Mouse (Mus musculus): Measurements from ENCODE around the gene Rnps1. TPM values are rescaled to one million over a fixed set of nuclear protein-coding genes. Genes with fewer than 3 reads are reported as not detected.
A peak's percentile ranks its signal among the peaks of the same experiment; 100 is the strongest.
"Not testable (repeated sequence)": the region's sequence is repeated elsewhere in the genome, so short reads cannot be mapped to it uniquely, and the experiment has no call there.

The Rnps1 gene
- 100 to 1,000 TPM; 130 to 135 TPM for total RNA-seq (2021)

DNA sequence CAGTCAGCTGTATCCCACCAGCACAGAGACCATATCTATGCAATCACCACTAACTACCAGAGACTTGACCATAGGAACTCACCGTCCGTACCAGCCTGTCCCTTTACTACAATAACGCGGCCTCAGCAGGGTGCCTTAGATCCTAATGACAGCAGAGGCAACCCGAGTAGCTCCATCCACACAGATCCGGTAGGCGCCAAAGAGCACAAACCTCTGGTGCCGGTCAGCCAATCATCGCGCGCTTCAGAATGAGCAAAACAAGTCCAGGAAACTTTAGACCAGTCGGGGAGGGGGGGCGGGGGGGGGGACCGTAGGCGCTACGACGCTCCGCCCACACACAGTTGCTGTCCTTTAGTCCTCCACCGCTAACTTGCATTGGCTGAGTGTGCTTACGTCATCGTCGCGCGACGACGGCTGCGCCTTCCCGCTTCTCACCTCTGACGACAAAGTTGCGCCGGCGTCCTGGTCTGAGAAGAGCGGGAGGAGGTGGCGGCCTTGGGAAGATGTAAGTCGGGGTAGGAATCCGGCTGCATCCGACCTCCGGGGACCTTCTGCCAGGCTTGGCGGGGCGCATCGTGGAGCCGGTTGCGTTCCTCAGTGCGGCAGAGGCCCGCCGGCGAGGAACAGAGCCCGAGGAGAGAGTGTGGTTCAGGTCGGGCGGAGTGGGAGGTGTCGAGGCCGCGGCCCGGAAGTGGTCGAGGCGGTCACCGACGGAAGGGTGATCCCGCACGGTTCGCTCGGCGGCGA lies at the start of gene Rnps1:
Gene Rnps1, plus strand, starts transcription at position 336 of the 747 bp plus-strand sequence.
- DNase-seq: peak; percentile 94

DNA sequence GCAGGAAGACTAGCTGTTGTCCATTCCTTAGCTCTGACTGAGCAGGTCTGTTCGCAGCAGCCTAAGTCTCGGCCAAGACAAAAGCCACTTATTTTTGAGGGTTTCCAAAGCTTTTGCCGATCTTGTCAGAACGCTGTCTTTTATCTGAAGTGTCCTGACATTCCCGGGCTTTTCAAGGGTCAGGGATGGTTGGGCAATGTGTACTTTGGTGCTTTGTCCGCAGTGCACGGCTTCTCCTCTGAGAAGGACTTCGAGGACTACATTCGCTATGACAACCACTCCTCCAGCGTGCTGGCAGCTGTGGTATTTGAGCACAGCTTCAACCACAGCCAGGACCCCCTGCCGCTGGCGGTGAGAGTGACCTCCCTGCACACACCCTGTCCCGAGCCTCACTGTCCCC lies 48.5 kb upstream of the Rnps1 start:
- DNase-seq: no peak

DNA sequence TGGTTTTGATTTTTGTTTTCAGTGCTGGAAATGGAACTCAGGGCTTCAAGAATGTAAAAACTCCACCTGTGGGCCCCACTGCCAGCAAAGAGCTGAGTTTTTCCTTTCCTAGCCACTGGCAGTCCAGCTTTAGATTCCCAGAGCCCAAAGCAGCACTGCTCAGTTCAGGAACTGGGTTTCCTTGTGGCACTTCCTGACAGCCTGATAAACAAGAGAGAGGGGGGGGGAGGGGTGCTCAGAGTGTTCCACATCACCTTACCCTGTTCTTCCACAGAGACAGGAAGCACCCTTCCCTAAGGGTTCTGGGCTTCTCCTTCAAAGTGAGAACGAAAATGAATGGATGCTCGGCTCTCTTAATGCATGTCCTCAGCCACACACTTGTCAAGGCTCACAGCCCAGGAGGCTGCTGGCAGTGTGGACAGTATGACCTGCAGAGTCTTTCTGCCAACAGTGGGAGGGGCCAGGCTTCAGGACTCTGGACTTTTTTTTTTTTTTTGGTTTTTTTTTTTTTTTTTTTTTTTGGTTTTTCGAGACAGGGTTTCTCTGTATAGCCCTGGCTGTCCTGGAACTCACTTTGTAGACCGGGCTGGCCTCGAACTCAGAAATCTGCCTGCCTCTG lies 39.2 kb upstream of the Rnps1 start:
- DNase-seq: no peak

DNA sequence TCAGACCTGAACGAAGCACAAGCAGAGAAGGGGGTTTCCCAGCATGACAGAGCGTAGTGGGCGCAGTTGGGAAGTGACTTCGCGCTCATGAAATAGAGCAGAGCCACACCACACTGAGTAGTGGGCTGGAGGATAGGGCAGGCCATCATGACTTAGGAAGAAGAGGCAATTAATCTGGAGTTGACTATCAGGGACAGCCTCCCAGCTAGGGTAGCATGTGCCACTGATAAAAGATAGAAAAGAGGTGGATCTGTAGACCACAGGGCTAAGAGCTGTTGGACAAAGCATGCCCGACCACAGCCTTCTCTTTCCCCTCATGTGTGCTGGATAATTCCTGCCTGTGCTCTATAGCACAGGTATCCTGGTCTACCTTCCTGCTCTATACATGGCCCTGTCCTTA lies 38.5 kb upstream of the Rnps1 start:
- no peak for DNase-seq

DNA sequence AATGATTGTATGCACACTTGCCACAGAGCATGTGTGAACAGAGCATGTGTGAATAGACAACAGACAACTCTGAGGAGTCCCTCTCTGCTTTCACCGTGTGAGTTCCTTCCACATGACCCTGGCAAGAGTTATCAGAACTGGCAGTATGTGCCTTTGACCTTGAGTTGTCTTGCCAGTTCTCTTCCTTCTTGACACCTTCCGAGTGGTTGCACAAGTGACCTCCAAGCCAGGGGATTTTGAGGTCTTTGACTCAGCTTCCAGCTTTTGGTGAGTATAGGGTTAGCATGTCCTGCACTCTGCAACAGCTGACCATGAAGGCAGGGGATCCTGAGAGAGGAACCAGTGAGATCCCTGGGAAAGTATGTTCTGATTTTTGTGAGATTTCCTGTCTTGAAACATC lies 35.9 kb upstream of the Rnps1 start:
- DNase-seq: no peak

DNA sequence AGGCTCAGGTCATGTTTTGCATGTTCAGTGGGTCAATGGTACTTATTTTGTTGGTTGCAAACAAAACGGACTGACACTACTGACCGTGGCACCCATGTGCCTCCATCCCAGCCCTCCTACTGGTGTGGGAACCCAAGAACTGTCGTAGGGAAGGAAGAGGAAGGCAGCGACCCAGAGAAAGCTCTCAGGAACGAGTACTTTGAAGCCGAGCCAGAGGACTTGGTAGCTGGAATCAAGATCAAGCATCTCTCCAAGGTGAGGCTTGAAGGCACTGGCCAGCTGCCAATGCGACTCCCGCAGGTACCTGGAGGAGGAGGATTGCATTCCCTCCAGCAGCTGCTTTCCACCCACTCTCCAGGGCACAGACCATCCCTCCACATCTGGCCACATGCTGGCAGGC lies 30.6 kb upstream of the Rnps1 start:
- DNase-seq: no peak

DNA sequence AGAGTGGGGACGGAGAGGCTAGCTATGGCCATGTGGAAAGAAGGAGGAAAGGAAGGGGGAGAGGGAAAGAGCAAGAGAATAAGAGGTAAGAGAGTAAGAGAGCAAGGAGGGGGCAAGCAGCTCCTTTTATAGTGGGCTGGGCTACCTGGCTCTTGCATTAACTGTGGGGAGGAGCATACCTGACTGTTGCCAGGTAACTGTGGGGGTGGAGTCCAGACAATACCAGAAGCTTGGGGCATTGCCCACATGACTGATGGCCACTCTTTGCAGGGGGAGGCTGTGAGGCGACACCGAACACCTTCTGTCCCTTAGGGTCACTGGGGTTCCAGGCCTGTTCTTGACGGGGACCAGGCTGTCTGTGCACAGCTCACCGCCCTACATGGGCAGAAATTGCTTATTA lies 25.7 kb upstream of the Rnps1 start:
- no peak for DNase-seq

DNA sequence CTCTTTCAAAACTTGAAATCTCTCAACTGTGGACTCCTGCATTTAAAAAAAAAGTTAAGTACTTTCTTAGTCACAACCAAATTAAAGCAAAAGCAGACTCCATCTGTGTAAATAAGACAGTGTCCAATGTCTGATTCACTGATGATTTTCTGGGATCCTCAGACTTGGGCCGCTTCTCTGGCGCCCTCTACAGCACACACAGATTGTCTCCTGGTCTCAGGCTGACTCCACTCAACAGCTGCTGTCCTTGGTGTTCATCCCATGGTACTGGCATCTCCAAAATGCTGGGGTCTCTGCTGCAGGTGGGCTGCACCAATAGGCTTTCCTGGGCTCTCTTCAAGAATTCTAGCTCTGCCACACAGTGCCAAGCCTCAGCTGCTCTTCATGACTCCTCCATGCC lies 24.5 kb upstream of the Rnps1 start:
- DNase-seq: peak; percentile 67

DNA sequence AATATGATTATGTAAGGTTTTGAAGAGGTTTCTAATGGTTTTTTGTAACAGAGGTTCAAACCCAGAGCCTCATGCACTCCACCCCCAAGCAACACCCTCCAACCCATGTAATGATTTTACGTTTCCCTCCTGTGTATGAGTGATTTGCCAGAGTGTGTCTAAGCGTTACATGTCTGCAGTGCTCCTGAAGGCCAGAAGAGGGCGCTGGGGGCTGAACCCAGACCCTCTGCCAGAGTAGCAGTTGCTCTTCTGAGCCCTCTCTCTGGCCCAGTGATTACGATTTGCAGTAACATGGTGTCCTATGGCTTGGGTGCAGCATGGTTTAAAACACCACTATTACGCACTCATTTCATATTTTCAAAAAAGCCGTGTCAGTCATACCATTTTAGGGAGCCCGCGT lies 23.2 kb upstream of the Rnps1 start:
- DNase-seq: no peak

DNA sequence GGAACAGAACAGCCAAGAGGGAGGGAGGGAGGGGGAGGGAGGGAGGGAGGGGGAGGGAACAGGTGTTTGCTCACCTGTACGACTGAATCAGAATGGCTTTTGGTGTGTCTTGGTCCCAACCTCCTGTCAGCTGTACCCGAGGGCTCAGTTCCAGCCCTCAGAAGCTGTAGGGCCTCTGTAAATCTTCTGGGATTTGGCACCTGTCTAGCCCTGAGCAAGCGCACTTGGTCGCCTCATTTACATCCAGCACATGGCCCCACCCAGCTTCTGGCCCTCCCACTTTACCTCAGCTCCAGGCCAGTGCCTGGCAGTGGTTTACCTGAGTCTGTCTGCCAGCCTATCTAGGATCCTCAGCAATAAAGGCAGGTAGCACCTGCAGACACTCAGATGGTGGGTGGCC lies 20.8 kb upstream of the Rnps1 start:
- no peak for DNase-seq

DNA sequence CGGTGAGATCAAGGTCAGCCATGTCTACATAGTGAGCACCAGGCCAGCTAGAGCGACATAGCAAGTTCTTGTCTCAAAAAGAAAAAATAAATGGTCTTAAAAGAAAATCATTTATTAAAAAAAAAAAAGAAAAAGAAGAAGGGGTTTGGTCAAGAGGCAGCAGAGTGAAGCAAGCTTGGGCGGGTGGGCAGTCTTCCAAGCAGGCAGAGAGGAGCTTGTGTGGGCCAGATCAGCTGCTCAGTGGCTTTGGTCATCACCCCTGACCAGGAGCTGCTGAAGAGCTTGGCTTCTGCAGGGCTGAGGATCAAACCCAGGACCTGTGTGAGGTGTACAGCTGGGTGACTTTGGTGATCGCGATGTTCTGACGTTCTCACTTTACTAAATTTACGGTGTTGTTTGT lies 19.9 kb upstream of the Rnps1 start:
- no peak for DNase-seq

DNA sequence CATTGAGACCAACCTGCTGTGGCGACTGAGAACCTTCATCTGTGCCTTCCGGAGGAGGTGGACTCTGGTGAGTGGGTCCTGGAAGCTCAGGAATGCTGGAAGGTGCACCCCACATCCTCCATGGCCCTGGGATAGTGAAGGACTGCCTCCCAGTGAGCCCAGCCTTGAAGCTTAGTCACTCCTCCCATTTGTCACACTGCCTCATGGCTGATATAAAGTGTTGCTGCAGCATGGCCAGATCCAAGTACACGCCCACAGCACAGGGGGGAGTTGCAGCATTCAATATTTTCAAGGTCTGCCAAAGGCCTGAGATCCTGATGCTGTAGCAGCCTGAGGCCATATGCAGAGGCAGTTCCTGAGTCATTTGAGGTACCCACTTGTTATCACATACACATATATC lies 12.0 kb upstream of the Rnps1 start:
- no peak for DNase-seq

DNA sequence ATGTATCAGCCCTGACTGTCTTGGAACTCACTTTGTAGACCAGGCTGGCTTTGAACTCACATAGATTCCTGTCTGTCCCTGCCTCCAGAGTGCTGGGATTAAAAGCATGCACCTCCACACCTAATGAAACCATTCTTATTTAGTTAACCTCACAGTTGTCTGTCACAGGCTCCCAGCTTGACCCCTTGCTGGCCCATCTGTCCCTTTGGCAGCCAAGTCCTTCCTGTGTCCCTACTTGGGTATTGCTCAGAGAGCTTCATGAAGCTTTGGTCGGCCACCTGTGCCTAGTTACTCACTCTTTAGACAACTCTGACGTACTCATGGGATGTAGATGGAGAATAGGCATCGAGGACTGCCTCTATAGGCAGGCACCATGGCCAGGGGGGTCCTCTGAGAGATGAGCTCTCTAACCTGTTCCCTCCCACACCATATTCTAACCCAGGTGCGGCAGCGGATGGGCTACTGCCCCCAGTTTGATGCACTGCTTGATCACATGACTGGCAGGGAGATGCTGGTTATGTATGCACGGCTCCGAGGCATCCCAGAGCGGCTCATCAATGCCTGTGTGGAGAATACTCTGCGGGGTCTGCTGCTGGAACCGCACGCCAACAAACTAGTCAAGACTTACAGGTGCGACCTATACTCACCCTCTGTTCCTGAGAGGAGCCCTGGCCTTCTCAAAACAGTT lies 7.1 kb upstream of the Rnps1 start:
- DNase-seq: no peak

DNA sequence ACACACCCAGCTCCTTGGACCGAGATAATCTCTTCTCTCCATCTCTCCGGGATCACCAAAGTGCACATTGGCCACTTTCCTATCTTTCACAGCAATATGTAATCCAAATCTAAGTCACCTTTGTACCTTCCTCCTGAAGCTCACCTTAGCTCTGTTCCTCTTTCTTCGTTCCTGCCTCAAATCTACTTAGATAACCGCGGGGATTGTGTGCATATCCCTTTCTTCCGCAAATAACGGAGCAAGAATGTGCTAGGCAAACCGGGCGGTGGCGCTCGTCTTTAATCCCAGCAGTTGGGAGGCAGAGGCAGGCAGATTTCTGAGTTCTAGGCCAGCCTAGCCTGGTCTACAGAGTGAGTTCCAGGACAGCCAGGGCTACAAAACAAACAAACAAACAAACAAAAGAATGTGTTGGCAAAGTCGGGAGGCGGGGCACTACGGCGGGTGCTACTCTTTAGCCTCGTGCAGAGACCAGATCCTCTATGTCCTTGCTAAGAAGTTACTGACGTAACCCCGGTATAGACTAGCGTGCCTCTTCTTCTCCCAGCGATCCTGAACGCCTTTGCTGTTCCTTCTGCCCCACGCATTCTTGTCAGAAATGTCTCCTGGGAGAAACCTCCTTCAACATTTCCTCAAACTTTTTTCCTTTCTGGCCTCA lies 681 bp upstream of the Rnps1 start:
- peak; percentile 36 for DNase-seq

DNA sequence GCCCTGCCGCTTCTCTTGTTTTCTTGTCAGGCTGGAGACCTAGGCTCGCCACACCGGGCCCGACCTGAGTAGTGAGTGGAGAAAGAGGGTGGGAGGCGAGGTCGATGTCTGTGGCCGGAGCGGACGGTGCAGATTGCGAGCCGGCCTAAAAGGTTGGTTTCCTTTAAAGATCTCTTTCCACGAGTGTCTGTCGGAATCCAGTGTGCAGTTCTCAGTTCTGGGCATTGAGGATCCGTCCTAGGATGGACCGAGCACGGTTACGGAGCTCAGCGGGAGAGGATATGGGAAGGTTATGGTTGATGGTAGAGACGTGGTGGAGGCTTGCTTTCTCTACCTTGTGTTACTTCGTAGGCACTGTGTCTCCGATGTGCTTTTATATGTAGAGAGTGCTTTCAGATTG lies 646 bp downstream of the Rnps1 start:
- no peak for DNase-seq

DNA sequence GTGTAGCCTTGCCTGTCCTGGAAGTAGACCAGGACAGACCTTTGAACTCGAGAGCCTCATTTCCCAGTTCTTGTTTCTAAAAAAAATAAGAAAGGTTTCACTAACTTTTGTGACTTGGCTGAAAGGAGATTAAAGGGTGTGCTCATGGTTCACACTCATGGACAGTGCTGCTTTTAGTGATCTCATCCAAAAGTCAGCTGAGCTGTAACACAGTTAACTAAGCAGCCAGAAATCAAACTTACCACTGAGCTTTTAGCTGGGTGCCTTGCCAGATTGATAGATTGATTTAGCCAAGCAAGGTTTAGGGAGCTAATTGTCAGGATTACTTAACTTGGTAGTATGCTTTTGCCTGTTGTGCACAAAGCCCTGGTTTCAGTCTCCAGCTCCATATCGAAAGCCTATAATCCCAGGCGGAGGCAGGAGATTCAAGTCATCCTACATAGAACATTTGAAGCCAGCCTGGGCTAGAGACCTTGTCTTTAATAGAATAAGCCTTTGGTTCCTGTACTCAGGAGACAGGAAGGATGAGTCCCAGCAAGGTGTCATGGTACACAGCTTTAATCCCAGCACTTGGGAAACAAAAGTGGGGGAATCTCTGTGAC lies 1.8 kb downstream of the Rnps1 start:
- no peak for DNase-seq

DNA sequence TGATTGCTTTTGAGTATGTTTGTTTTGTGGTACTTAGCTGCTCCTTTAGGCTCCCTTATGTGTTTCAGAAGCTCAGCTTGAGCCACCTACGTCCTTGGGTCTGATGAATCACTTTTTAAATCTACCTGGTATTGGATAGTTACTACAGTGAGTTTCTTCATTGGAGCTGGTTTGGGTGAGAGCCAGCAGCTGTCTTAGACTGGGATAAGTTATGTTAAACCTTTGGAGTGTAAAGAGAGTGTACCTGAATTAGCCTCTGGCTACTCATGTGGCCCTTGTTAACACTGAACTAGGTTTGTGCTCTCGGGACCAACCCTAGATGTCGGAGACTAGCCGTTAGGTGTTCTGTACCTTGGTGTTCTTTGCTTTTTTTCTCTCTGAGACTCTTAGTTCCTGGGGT lies 8.7 kb downstream of the Rnps1 start:
- no peak for DNase-seq

DNA sequence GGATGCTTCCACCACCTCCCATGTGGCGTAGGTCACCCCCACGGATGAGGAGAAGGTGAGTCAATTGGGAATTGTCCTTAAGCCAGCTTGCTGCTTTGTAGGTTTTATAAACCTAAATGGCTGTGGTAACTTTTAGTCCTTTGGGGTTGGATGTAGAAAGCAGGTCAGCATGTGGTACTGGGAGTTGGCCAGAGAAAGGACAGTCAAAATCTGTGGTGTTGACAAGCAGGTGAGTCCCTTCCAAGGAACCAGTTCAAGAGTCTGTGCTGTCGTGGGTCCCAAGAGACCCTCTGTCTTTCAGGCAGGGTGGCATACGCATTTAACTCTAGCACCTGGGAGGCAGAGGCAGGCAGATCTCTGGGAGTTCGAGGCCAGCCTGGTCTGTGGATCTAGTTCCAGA lies 10.1 kb downstream of the Rnps1 start:
- DNase-seq: no peak

DNA sequence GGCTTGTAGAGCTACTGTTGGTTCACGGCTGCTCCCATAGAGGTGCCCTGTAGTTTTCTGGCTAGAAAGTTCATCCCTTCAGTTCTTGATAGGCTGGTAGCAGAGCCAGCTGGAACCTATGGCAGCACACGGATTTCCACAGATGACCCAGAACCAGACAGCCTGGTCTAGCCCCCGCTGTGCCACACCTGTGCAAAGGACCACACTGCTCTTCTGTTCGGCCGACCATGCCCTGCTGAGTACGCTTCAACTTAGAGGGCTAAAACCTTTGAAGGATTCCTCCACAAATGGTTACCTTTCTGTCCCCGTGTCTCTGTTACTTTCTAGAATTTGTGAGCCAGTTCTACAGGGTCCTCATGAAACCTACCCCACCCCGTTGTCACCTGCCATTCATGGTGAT lies 11.0 kb downstream of the Rnps1 start:
- DNase-seq: not testable (repeated sequence)

DNA sequence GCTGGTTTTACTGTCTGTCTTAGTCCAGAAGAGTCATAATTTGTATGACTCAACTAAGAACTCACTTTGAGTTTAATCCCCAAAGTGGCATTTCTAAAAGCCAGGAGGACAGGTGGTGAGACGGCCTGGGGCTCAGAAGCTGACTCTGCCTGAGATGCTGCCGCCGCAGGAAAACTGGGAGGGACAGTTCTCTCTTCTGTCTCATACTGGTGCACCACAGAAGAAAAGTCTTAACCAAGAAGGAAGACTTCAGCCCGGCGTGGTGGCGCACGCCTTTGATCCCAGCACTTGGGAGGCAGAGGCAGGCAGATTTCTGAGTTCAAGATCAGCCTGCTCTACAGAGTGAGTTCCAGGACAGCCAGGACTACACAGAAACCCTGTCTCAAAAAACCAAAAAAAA lies 11.5 kb downstream of the Rnps1 start:
- DNase-seq: no peak

DNA sequence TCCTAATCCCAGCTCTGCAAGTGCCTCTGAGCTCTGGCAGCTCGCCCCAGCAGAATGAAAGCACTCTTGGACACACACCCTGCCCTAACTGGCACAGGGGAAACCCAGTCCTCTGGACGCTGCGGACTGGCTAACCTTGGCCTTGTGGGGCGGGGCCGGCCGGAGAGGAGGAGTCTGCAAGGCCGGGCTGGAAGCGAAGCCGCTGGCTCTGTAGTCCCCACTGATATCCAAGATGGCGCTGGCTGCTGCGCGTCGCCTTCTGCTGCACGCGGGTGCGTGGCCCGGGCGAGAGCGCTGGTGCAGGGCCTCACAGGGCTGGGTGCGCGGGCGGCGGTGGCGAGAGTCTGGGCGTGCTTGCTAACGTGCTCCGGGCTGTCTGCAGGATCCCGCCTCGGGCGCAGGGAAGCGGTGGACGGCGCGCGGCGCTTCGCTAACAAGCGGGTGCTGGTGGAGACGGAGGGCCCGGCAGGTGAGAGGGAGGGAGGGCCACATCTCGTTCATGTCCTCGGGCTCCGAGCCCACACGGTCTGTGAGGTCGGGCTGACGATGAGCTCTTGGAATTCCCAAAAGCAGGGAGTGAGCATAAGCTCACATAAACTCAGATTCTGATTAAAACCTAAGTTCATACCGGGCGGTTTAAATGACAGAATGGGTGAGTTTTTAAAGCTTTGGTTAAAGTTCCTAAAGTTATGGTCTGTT lies 12.3 kb downstream of the Rnps1 start, which contains the start of gene Eci1:
Gene Eci1, plus strand, starts transcription at position 171 of the 699 bp plus-strand sequence.
- DNase-seq: peak; percentile 96

DNA sequence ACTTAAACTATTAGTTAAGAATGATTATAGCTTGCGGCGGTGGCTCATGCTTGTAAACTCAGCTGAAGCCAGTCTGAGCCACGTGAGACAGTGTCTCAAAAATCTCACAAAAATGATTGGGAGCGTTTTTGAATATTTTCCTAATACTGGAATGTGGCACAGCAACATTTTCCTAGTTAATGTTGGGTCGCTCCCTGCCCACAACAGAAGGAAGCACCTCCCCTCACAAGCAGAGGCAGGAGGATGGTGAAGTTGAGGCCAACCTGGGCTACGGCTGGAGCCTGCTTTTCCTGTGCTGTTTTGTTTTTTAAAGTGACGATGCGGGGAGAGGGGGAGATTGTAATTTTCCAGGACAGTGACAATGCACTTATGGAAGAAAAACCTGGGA lies 12.8 kb downstream of the Rnps1 start:
- no peak for DNase-seq

Measured in heart, postnatal 4 days (tissue).